Mouse (Mus musculus) frontal cortex, postnatal 36 days (tissue): ENCODE results near the gene Sash1.
A peak's percentile ranks its signal among the peaks of the same experiment; 100 is the strongest.
"Not testable (repeated sequence)": the region's sequence is repeated elsewhere in the genome, so short reads cannot be mapped to it uniquely, and the experiment has no call there.

Experiments
- DNase-seq, 2 experiments: peaks; one replicate each; pipeline ENCODE4 v3.0.0; 2022; ENCODE audit warnings: low spot score in 2 of 2

Gene Sash1

DNA sequence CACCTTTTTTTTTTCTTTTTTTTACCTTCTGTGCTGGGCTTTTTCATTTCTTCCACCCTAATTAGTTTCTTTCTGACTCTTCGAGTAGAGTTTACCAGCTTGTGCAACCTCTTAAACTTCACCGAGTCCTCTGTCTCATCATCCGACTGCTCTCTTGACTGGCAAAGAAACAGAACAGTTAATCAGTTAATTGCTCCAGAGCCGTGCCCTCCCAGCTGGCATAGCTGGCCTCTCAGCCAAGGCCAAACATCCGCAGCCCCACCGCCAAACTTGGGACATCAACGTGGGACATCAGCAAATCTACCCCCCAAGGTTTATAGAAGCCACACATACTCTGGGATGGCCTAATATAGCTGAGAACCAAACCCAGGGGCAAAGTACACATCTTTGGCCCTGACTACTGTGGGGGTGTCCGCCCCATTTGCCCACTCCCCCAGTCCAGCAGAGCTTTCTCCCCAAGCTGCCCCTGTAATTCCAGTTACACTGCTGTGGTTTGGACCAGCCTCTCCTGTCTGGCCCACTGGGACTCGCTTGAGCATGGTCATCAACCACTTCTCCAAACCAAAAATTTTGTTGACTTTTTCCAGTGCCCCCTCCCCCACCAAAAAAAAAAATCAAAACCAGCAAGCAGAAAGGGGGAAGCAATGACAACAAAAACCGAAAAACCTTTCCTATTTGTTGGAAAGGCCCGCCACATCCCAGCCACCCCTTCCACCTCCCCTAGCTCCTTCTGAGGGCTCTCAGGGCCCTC is 129.1 kb downstream of the Sash1 start:
- no peak for DNase-seq

DNA sequence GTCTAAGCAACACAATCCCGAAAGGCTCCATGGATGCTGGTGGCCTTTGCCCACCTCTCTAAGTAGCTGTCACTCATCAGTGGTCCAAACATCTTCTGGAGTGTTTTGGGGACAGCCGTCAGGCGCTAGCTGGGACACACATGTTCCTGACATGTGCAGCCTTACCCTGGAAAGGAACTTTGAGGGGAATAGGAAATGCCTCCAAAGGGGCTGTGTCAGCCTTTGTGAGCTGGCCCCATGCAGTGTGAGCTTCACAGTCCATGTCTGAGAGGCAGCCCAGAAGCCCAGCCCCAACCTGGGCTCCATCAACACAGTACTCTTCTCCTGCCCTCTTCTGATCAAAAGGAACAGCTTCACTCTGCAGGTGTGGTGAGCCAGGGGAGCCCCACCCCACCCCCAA is 132.5 kb downstream of the Sash1 start:
- DNase-seq = no peak

DNA sequence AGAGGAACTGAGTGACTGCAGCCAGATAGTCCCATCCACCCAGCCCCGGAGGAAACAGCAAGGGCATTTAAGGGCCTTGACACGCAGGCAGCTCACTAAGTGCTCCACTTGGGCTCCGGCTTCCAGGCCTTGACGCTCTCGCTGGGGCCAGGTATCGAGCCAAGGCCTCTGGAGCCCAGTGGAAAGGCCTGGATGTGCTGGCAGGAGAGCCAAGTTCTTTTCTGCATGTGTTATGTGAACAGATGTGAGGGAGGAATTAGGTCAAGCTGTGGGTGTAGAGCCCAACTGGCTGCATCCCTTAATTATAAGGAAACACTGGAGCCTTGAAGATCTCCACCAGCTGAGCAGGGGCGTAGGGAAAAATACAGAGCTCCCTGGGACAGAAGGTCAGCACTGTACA is 133.4 kb downstream of the Sash1 start:
- peak; percentile 28 to 34 for DNase-seq

DNA sequence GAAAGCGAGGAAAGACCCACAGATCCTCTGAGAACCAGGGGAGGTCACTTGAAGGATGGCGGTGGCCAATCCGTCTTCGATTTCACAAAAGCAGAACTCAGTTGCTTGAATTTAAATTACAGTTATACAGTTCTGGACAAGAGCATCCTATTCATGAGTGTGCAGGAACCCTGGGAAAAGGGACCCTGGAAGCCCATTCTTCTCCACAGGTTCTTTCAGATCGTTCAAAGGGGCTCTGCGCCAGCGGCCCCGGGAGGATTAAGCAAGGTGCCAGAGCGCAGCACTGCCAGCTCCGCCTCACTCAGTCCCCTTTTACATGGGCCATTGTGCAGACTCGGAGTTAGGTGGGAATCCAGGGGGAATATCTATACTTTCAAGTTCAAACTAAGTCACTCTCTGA is 136.3 kb downstream of the Sash1 start:
- no peak for DNase-seq

DNA sequence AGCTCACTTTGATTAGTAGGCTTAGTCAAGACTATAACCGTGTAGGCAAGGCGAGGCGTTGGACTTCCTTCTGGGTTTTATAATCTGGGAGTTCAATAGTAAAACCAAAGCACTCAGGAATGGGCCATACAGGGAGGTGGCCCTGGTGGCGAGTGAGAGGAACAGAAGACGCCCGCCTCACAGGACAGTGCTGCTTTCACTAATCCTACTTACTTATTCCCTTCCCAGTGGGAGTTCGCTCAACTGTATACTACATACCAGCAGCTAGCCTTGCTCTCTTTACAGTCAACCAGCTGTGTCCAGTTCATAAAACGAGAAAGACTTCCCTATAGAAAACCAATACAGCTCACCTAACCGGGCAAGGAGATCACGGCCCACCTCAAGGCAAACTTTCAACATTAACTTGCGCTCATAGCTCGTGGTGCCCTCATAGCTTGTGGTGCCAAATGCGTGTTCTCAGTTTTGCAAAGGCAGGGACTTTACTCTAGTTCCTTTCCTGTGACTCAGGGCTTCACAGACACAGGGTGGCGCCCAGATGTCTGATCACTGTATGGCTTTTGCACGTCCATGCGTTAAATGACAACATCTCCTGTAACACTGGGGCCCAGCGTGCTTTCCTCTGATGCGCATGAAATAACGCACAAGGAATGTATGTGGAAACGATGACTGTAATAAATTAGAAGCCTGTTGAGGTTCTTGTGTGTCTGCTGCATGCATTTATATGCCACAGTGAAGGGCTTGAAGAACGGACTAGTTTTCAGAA is 138.2 kb downstream of the Sash1 start:
- no peak for DNase-seq

DNA sequence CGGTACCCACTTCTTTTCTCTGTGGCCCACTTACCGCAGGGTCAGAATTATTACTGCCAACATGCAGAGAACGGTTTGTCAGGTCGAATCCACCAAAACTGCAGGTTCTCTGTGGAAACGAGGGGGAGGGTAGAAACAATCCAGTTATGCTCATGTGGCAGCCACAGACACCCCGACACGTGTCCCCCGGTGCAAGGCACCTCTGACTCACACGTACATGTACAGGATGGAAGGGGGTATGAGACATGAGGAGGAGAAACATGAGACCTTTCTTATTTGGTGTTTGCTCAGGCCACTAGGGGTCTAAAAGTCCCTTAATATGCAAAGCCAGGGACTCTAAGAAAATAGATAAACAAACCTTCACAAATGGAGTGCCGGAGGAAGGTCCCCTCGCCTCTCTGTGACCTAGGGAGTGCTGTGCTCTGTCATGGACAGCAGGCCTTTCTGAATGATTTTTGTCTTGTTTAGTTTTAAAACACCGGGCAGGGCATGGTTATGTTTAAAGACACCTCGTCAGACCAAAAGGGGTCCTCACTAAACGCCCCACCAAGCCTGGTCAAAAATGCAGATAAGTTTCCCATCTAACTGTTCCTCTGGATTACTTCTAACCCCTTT is 139.7 kb downstream of the Sash1 start:
- no peak for DNase-seq

DNA sequence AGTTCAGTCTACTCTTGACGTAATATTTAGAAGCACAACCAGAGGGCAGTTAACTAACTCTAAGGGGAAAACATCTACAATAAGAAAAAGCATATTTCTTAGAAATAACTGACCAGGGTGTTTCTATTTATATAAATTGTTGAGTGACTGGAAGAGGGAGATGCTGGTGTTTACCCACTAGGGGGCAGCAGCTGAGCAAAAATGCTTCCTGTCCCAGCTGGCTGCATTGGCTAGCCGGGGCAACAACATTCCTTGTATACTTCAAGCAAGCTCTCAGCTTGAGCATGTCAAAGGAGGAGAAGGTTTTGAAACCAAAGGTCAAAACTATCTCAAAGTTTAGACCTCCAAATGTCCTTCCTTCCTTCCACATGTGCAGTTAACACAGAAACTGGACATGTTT is 143.0 kb downstream of the Sash1 start:
- peak; percentile 57 to 62 for DNase-seq

DNA sequence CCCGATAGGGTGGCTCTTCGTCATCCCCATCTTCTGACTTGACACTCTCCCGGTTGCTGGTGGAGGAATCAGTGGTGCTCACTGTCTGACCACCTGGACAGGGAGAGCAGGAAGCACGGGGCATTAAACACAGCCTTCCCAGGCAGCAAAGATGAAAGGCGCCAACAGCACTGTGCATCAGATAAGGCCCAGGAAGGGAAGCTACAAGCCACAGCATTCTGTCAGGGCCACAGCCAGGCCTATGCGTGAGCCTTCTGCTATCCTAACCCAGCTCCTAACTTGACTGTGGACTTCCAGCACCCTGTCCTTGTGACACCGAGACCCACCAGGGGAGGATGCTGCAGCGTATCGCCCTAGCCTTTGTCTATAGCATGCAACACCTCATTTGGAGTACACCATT is 144.4 kb downstream of the Sash1 start:
- DNase-seq = no peak

DNA sequence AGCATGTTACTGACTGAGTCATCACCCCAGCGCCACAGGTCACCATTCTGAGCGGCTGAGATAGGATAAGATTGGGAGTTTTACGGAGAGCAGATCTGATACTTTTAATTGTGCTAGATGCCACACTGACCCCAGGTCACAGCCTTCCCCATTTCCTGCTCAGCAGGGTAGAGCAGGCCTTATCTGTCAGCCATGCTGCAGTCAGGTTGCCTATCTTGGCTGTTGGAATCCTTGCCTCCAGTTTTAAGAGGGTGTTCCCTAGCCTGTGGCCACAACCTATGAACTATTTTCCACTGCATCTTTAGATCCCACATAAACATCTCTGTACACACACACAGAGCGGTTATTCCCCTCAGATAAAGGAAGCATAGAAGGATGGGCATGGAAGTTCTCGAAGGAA is 145.1 kb downstream of the Sash1 start:
- DNase-seq = no peak

DNA sequence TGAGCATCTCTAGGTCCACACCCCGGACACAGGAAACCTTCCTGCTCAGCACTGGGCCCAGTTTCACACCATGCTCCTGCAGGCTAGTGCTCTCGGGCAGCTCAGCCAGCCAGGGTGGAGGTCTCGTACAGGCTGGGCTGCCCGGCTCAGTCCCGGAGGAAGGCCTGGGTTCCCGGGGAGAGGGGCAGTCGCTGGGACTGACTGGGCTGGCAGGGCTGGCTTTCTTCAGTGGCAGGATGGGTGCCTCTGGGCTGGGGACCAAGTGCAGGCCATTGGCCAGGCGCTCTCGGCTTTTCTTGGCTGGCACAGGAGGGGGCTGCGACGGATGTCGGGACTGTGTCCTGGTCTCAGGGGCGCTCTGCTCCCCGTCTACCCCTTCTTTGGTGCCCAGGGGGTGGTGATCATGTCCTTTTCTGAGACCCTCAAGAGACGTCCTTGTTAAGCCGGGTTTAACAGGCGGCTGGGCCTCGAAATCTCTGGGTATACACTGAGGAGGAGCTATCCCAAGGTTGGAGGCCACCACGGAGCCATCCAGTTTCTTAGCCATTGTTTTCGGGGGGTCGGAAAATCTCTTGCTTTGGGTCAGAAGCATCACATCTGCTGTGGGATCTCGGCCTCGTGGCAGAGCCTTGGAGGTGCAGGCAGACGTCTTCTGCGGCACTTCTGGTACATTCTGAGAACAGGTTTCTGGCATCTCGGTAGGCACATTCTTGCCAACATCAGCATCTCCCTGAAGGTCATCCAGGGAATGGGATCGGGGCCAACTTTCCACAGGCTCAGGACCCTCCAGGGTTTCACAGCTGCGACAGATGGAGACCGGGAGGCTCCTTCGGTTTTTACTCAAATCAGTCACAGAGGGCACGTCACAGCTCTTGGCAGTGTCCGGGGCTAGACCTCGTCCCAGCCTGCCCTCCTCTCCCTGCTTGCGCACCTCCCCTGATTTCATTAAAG is 156.2 kb downstream of the Sash1 start:
- no peak for DNase-seq

DNA sequence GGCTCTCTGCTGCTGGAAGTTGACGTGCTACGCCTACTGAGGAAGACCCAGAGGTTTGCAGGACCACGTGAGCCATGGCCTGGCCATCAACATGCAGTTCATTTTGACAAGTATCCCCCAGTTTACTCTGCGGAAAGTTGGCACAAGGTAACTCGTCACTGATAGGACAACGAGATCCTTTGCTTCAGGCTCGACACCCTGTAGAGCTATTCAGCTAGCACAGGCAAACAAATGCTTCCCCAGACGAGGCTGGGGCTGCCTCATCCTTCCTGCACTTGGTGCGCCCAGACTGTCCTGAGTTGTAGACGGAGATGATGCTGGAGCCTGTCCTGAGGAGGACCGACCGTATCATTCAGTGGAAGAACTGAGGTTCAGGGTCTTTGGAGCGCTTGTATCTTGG is 166.5 kb downstream of the Sash1 start:
- DNase-seq = no peak

DNA sequence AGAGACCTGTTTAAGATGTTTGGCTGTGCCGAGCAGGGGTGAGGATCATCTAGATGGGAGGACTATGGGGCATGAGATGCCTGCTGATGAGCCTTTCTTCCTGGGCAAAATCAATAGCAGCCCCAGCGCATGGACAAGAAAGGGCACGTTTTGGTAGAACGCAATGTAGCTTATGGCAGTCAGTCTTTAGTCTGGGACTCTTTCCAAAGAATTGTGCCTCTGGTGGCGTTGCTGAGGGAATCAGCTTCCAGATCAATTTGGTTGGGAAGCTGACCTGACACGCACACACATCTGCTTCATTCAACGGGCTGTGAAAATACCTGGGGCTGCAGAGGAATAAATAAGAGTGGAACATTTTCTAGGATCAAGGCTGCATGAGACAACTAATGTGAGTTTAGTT is 167.0 kb downstream of the Sash1 start:
- no peak for DNase-seq

DNA sequence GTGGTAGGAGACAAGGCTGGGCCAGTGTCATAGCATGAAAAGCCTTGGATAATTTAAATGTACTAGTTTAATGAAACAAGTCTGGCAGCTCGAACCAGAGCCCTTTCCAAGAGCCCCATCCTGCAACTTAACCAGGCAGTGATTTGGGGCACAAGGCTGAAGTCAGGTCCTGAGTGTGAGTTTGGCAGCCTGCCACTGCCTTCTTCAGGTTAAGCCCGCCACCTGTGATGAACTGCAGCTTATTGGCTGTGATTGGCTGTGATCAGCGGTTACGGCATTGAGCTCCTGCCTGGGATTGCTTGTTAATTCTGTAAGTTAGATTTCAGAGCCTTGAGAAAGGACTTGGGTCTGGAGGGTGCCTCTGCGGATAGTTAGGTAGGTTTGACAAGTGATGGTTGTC is 168.7 kb downstream of the Sash1 start:
- no peak for DNase-seq

DNA sequence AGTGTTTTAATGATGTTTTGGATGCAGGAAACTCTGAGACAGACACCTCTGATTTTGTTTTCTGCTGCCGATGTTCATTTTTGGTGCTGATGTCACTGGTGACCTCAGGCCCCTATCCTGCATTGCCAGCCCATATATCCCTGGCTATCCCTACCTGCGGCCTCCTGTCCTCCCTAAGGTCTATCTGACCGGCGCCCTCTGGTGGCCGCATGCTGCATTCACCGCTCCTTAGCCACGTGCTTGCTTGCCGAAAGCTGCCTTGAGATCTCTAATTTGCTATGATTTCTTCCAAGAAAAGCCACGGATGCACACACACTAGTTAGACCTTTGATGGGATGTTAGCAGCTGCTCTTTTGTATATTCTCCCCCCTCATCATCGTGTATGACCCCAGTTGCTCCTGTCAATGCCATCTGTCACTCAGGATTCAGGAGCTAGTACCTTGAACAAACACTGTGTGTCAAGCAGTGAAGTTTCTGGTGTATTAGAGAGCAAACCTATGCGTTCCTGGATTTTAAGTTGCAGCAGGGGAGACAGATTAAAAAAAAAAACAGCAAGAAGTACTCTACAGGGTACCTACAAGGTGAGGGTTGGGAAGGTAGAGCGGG is 170.1 kb downstream of the Sash1 start:
- peak; percentile 72 to 80 for DNase-seq

DNA sequence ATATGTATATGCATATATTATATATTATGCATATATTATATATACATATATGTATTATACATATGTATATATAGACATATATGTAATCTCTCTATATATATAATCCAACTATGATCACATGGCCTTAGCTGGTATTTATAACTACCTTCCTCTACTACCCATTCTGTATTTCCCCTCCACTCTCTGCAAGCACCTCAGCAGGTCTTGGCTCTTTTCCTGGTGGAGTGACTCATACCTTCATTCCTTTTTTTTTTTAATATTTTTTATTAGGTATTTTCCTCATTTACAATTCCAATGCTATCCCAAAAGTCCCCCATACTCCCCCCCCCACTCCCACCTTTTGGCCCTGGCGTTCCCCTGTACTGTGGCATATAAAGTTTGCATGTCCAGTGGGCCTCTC is 189.2 kb downstream of the Sash1 start:
- DNase-seq = not testable (repeated sequence)

DNA sequence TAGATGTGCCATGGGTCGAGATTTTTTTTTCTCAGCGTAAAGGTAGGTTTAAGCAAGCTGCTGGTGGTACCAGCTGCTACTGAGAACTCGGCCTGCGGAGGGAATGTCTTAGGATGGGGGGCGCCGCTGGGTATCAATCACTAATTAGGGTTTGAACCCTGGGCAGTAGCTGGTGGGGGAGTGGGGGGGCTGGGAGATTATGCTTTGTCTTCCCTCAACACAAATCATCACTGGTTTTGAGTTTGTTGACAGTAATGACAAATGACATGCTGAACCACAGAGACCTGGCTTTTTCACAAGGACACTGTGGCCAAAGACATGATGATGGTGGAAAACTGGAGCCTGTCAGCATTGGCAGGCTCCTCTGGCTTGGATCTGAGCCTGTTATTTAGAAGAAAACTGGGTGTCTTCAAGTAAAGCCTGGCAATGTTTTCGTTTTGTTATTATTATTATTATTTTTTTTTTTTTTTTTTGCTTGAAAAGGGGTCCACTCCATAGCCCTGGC is 191.8 kb downstream of the Sash1 start:
- DNase-seq = no peak

DNA sequence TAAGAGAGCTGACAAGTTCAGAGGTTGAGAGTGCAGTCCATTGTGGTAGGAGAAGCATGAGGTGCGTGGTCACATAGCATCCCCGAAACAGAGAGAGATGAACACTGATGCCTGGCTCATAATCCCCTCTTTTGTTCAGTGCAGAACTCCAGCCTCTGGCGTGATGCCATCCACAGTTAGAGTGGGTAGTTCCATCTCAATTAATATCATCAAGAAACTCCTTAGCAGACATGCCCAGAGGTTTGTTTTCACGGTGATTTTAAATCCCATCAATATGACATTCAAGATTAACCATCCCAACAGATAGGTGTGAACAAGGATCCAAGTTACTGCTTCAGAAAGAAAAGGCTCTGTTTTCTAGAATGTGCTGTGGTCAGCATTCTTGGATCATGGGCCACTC is 192.3 kb downstream of the Sash1 start:
- no peak for DNase-seq

DNA sequence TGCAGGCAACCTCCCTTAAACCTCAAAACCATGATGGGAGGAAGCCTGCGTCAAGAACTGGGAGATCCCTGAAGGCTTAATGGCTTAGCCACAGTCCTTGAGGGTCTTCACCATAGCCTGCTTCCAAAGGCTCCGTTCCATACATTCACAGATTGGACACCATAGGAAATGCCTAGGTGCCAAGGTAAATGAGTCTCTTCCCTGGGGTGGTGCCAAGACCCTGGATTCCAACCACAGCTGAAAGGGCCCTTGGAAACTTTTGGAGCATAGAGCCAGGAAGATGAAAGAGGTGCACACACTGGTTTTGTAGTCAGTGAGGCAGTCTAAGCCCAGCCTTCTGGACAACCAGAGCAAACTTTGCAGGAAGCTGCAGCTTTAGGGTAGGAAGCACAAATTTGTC is 193.3 kb downstream of the Sash1 start:
- DNase-seq = no peak

DNA sequence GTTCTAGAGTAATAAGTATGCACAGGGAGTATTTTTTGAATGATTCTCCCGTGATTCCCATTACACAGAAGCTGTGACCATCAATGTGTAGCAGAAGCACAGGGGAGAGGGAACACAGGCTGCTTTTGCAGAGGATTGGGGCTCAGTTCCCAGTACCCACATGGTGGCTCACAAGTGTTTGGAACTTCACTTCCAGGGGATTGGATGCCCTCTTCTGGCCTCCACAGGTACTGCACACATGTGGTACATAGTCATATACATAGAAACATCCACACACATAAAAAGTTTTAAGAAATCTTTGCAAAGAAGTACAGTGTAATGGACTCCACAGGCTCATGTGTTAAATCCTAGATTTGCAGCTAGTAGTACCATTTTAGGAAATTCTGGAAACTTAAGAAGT is 199.7 kb downstream of the Sash1 start:
- DNase-seq = no peak

DNA sequence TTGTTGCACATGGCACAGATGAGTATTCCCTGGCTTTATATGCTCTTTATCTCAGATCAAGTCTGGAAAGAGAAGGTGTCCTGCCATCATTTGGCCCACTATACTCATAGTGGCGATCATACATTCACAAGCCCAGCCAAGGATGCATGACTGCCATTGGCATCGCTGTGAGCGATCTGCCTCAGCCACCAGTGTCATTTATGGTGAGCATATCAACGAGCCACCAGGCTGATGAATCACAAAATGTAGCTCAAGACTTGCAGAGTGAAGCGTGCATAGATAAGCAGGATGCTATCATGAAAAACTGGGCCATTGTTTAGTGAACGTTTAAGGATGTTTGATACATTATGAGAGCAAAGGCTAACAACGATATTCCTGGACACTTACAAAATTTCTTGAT is 200.6 kb downstream of the Sash1 start:
- no peak for DNase-seq

DNA sequence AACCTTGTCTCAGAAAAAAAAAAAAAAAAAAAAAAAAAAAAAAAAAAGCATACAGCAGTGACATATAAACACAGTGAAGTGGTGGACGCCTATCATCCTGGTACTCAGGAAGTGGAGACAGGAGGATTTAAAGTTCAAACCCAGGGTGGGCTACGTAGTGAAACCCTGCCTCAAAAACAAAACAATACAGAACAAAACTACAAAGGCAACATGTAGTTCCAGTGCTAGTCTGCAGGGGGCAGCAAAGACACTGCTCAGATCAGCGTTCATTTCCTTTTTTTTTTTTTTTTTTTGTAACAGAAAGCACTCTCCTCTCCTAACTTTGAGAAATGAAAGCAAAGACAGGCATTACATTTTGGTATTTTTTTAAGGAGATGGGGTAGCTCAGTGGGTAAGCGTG is 203.0 kb downstream of the Sash1 start:
- DNase-seq = peak; percentile 35 to 57
